Mouse (Mus musculus) midbrain, embryonic 16.5 days (tissue): ENCODE results near the gene Fam83c. TPM values are rescaled to one million over a fixed set of nuclear protein-coding genes. Genes with fewer than 3 reads are reported as not detected.

ENCODE experiments used
- ATAC-seq: fragments of 200-750 bp; cut with Nextera tagmentation; 2 replicates; pipeline ENCODE4 v1.8.0; 2017; ENCODE audit warnings: moderate TSS enrichment
- H3K27ac ChIP-seq: fragments of 300-500 bp; sonication (generic); 2 replicates; pipeline ENCODE4 v1.5.1; 2014; ENCODE audit warnings: mild to moderate bottlenecking, low read length, mixed read lengths
- H3K27me3 ChIP-seq: fragments of 300-500 bp; sonication (generic); 2 replicates; pipeline ENCODE4 v1.6.1; 2014; ENCODE audit warnings: low read depth, low read length, mixed read lengths; ENCODE audit not compliant: control insufficient read depth, insufficient read depth
- H3K36me3 ChIP-seq: fragments of 300-500 bp; sonication (generic); 2 replicates; pipeline ENCODE4 v1.6.1; 2014; ENCODE audit warnings: mild to moderate bottlenecking, low read length, moderate library complexity, mixed read lengths; ENCODE audit not compliant: control insufficient read depth, insufficient read depth
- H3K4me1 ChIP-seq: fragments of 300-500 bp; sonication (generic); 2 replicates; pipeline ENCODE4 v1.6.1; 2014; ENCODE audit warnings: mild to moderate bottlenecking, low read length, mixed read lengths; ENCODE audit not compliant: control insufficient read depth, insufficient read depth
- H3K4me2 ChIP-seq: fragments of 300-500 bp; sonication (generic); 2 replicates; pipeline ENCODE4 v1.6.1; 2014; ENCODE audit warnings: mild to moderate bottlenecking, low read length, mixed read lengths
- H3K4me3 ChIP-seq: fragments of 300-500 bp; sonication (generic); 2 replicates; pipeline ENCODE4 v1.5.1; 2014; ENCODE audit warnings: low read depth, mild to moderate bottlenecking, low read length, moderate library complexity, mixed read lengths
- H3K9ac ChIP-seq: fragments of 300-500 bp; sonication (generic); 2 replicates; pipeline ENCODE4 v1.6.1; 2014; ENCODE audit warnings: low read depth, low read length, mixed read lengths
- H3K9me3 ChIP-seq: fragments of 300-500 bp; sonication (generic); replicated peaks from 2 replicates; pipeline ENCODE4 v1.6.1; 2014; ENCODE audit warnings: mild to moderate bottlenecking, low read length, mixed read lengths; ENCODE audit not compliant: control insufficient read depth, poor library complexity, severe bottlenecking
- WGBS: fragments of 180-500 bp; shearing (Covaris S2); extraction: QIAGEN DNeasy Blood & Tissue Kit; methylation state at CpG from one replicate; pipeline ENCODE4 v1.1.7; 2014; 5-methylcytosine and 5-hydroxymethylcytosine counted together
- polyA plus RNA-seq: library from polyadenylated mRNA; unstranded; fragments of >200 nt; fragmentation: Nextera tagmentation; extraction: Ambion mirVana; gene quantifications from 2 replicates; pipeline ENCODE4 v1.2.1, GENCODE M21; 2015

Fam83c gene
- polyA plus RNA-seq, 1 experiment from 2014 or later: 0.49 TPM

DNA sequence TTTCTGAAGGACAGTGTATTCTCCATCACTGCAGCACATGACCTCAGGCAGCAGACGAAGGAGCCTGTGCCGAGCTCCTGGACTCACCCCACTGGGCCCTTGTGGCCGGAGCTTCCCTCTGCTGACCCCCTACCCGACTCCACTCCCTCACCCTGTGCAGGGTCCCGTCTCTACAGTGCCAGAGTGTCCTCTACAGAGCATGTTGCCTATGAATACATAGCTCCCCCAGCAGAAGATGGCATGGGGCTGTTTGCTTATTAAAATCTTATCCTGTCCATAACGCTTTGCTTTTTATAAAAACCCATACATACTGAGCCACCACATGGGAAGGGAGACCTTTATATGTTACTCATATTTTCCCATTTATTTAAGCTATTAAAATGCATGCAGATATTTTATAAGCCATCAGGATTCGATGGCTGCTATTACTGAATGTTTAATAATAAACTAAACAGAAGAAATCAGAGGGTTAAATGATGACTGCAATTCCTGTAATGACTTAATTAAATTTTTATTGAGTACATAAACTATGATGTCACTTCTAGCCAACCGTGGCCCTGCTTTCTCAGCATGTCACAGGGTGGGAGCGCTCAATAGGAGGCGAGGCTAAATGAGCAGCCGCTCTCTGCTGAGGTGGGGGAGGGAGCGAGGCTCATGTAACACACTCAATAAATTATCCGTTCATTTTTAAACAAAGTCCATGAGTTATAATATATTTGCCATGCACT lies 28.1 kb upstream of the Fam83c start:
- Histone ChIP-seq H3K4me2 (peak overlapping the region; percentile 18), H3K9ac (no peak overlapping the region), H3K27me3 (no peaks in the 10 kb centered on the region), H3K4me3 (no peak overlapping the region), H3K4me1 (peaks cover 11% of the 10 kb centered on the region), H3K36me3 (no peaks in the 10 kb centered on the region), H3K27ac (peak overlapping the region; percentile 40), H3K9me3 (no peaks in the 10 kb centered on the region)
- peak; percentile 94 for ATAC-seq
- WGBS: 61% methylated on average over 13 of the region's 13 CpGs

DNA sequence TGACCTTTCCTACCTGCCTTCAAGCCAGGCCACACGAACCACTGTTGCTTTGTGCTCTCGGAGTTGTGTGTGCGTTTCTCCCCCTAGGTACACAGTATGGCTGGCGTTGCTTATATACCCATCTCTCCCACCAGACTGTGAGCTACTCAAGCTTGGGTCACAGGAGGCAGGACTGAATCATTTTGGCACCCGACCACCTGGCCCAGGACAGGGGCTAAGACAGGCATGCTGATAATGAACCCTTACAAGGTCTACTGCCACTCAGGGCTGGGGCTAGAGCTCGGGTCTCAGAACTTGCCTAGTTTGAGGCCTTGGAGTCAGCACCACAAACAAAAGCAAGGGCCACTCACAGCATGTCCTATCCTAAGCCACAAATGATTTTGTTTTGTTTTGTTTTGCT lies 26.9 kb upstream of the Fam83c start:
- 95% methylated on average over 6 of the region's 6 CpGs for WGBS
- no peaks in the 10 kb centered on the region for H3K36me3 ChIP-seq

DNA sequence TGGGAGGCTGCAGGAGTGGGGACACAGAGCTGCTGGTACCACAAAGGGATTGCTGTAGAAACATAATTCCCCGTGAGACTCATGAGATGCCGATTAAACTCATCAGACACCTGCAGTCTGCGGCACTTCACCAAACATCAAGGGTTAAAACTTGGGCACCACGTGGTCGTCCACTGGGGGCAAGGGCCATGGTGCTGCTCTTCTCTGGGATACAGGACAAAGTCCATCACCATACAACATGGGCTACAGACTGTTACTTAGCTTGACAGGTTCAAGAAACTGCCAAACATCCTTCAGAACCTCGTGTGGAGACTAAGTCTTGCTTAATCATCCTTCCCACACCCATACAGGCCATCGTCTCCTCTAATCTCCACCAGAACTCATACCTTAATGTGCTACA lies 25.4 kb upstream of the Fam83c start:
- ATAC-seq: no peak
- H3K36me3 ChIP-seq: no peaks in the 10 kb centered on the region
- H3K27ac ChIP-seq: no peak overlapping the region
- WGBS: 85% methylated on average over 7 of the region's 7 CpGs
- peaks cover 11% of the 10 kb centered on the region for H3K4me1 ChIP-seq
- H3K9me3 ChIP-seq: no peaks in the 10 kb centered on the region
- H3K9ac ChIP-seq: no peak overlapping the region
- no peak overlapping the region for H3K4me2 ChIP-seq
- no peaks in the 10 kb centered on the region for H3K27me3 ChIP-seq
- H3K4me3 ChIP-seq: no peak overlapping the region

More for the DNA sequence above, 26.9 kb upstream of the Fam83c start:
- Histone ChIP-seq H3K9me3 (no peaks in the 10 kb centered on the region), H3K27me3 (no peaks in the 10 kb centered on the region), H3K4me2 (no peak overlapping the region), H3K4me1 (peaks cover 11% of the 10 kb centered on the region), H3K27ac (no peak overlapping the region), H3K4me3 (no peak overlapping the region), H3K9ac (no peak overlapping the region)
- no peak for ATAC-seq

DNA sequence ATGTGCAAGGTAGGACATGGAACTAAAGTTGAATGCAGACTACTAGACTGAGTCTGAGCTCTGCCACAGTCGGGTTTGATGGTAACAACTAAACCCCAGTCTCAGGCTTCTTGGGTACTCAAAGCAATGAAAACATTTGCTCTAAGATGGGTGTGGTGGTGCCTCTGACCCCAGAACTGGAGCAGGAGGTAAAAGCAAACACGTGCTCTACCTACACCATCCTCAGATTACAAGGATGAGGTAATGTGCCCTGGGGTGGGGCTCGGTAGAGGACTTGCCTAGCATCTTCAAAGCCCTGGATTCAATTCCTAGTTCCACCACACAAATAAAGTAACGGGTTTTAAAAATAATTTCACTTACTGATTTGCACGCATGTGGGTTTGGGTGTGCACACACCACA lies 17.9 kb upstream of the Fam83c start:
- Histone ChIP-seq H3K36me3 (peaks cover 6% of the 10 kb centered on the region; the same call in 1 of the 2 replicates), H3K4me2 (no peak overlapping the region), H3K27me3 (no peaks in the 10 kb centered on the region), H3K4me1 (no peaks in the 10 kb centered on the region), H3K4me3 (no peak overlapping the region), H3K9ac (no peak overlapping the region), H3K27ac (no peak overlapping the region), H3K9me3 (no peaks in the 10 kb centered on the region)
- WGBS: 94% methylated on average over 5 of the region's 5 CpGs
- no peak for ATAC-seq

DNA sequence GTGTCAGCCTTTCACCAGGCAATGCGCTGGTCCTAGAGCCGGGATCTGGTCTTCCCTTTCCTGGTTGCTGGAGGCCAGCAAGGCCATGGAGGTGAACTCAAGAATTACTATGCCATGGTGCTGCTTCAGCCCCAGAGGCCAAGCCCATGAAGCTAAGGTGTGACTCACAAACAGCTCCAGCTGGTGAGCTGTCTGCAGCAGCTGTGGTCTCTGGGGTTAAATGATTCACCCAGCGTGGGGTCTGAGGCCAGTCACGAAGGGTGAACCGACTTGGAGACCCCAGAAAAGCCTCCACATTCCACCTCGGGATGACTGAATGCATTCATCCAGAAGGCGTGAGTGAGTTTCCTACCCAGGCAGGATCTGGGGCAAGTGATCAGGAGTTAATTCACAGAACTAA lies 15.5 kb upstream of the Fam83c start:
- ATAC-seq: no peak
- WGBS: 78% methylated on average over 7 of the region's 7 CpGs
- Histone ChIP-seq H3K36me3 (peaks cover 14% of the 10 kb centered on the region), H3K27me3 (no peaks in the 10 kb centered on the region), H3K27ac (no peak overlapping the region), H3K9ac (no peak overlapping the region), H3K4me3 (no peak overlapping the region), H3K9me3 (no peaks in the 10 kb centered on the region), H3K4me1 (no peaks in the 10 kb centered on the region), H3K4me2 (no peak overlapping the region)

DNA sequence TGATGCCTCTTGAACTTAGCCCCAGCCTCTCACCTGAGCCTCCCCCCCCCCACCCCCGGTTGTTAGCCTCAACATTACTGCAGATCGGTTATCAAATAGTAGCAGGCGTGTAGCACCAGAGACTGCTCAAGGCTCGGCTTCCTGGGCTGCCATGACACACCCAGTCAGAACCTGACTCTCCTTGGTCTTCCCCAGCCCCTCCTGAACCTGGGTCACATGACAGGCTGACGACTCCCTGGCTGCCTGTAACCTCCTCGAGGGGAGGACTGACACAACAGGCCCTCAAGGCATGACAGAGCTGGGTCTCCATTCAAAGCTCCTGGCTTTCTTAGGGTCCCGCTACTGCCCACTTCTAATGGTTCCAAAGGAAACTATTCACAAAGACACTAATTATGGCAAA lies 14.8 kb upstream of the Fam83c start:
- Histone ChIP-seq H3K9me3 (no peaks in the 10 kb centered on the region), H3K4me2 (no peak overlapping the region), H3K4me1 (no peaks in the 10 kb centered on the region), H3K27me3 (no peaks in the 10 kb centered on the region), H3K9ac (no peak overlapping the region), H3K27ac (no peak overlapping the region), H3K4me3 (no peak overlapping the region), H3K36me3 (peaks cover 18% of the 10 kb centered on the region)
- ATAC-seq: no peak
- 71% methylated on average over 7 of the region's 7 CpGs for WGBS

DNA sequence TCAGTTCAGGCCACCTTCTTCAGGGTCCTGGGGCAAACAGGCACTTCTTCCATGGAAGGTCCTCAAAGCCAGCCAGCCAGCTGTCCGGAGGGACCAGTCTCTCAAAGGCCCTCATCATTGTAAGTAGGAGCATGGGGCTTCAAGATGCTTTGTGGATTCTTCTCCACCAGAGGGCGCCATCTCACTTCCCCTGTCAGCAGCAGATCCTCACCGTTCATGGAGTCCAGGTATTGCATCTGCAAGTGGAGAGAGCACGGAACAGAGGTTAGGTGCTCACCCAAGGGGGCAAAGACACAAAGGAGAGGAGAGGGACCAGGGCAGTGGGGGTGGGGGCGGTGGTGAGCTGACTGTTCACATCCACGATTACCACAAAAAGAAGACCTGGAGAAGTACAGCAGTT lies 13.6 kb upstream of the Fam83c start:
- H3K9ac ChIP-seq: no peak overlapping the region
- H3K36me3 ChIP-seq: peaks cover 18% of the 10 kb centered on the region
- WGBS: 30% methylated on average over 6 of the region's 6 CpGs
- no peak overlapping the region for H3K27ac ChIP-seq
- H3K4me2 ChIP-seq: no peak overlapping the region
- no peaks in the 10 kb centered on the region for H3K27me3 ChIP-seq
- no peak overlapping the region for H3K4me3 ChIP-seq
- no peaks in the 10 kb centered on the region for H3K9me3 ChIP-seq
- no peaks in the 10 kb centered on the region for H3K4me1 ChIP-seq
- no peak for ATAC-seq

DNA sequence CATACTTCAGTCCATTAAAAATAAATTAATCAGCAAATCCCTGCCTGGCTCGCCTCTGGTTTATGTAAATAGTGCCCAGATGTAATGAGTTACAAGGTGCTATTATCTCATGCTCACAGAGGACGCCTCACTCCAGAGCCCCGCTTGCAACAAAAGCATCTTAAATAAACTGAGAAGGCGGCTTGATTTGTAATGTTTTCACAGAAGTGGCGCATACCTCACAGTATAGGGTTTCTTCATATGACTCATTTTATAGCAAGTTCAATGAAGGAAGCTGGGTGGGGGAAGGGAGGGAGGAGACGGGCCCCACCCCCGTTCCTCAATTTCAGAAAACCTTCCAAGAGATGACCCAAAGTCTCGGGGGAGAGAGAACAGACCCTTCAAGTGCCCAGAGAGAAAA lies 12.3 kb upstream of the Fam83c start:
- Histone ChIP-seq H3K36me3 (peaks cover 18% of the 10 kb centered on the region), H3K9ac (no peak overlapping the region), H3K9me3 (no peaks in the 10 kb centered on the region), H3K27me3 (no peaks in the 10 kb centered on the region), H3K4me1 (no peaks in the 10 kb centered on the region), H3K27ac (no peak overlapping the region), H3K4me3 (no peak overlapping the region), H3K4me2 (no peak overlapping the region)
- no peak for ATAC-seq
- 91% methylated on average over 8 of the region's 8 CpGs for WGBS

DNA sequence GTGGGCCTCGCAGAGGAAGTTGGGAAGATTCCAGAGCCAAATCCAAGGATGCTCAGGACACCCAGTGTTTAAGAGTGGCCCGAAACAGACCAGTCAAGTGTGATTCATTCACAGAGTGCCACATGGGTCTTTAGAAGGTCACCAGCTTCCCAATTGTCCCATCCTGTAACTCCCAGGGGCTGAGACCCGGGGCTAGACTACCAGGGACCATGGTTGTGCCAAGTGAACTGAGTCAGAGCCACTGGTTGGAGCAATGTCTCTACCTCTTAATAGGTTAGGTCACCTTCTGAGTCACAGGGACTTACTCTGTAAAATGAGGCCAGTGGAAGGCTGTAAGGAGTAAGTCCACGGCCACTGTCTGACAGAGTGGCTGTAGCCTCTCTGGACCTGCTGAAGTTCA lies 4.3 kb upstream of the Fam83c start:
- H3K27me3 ChIP-seq: no peaks in the 10 kb centered on the region
- H3K4me3 ChIP-seq: no peak overlapping the region
- no peaks in the 10 kb centered on the region for H3K9me3 ChIP-seq
- no peaks in the 10 kb centered on the region for H3K4me1 ChIP-seq
- no peaks in the 10 kb centered on the region for H3K36me3 ChIP-seq
- no peak overlapping the region for H3K4me2 ChIP-seq
- no peak overlapping the region for H3K9ac ChIP-seq
- no peak overlapping the region for H3K27ac ChIP-seq
- no peak for ATAC-seq
- 91% methylated on average over 4 of the region's 4 CpGs for WGBS
